Mouse (Mus musculus) G1E-ER4 (cell line): ENCODE measurements around the gene Srd5a3. TPM values are rescaled to one million over a fixed set of nuclear protein-coding genes. Genes with fewer than 3 reads are reported as not detected.

Experiments used
- GATA1 ChIP-seq: IDR thresholded peaks from one replicate; pipeline ENCODE4 v1.8.0; 2012; ENCODE audit warnings: low read length, inconsistent platforms
- polyA plus RNA-seq: library from polyadenylated mRNA; stranded (reverse); fragments of >175 nt; gene quantifications from 2 replicates; pipeline ENCODE4 v1.2.3, GENCODE M21; 2012

The Srd5a3 gene
- polyA plus RNA-seq, 1 experiment = 87.6 TPM

DNA sequence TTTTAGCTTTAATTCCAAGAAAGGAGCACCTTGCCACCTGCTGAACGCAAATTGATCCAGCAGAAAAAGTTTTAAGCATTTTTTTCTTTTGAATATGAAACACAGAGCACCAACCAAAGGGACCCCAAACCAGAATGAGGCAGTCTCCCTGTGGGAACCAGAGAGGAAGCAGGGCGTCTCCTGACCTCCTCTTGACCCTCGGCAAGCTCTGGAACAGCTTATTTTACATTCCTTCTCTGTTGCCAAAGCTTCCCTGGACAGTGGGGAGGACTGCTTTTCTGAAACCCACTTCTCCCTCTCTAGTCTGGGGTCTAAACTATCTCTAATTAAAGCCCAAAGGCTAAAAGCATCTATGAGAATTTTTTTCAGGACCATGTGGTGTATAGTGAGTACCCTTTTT lies 36.3 kb downstream of the Srd5a3 start:
- TF ChIP-seq GATA1 = no peak

- TF ChIP-seq GATA1 = no peak
These were observed 36.8 kb downstream of the Srd5a3 start for GRCm38 (mm10) chr5:76176841-76177240.

- TF ChIP-seq GATA1 = no peak
These were observed 37.6 kb downstream of the Srd5a3 start for GRCm38 (mm10) chr5:76177664-76178063.

GRCm38 (mm10) chr5:76179171-76179570 lies 39.1 kb downstream of the Srd5a3 start:
- no peak for TF ChIP-seq GATA1

DNA sequence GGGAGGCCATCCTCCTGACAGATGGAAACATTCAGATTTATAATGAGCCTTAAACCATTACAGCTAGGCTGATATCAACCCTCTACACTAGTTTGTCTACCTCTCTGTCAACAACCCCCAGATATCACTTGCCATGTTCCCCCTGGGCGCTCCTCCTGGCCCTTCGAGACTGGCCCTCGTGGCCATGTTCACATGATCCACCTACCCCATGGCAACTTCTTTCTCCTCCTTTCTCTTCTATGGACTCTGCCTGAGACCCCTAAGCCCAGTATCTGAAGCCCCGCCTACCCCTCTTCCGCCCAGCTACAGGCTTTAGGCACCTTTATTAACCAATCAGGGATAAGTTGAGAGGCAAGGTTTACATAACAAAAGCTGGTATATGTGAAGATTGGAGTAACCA lies 39.7 kb downstream of the Srd5a3 start:
- no peak for TF ChIP-seq GATA1

DNA sequence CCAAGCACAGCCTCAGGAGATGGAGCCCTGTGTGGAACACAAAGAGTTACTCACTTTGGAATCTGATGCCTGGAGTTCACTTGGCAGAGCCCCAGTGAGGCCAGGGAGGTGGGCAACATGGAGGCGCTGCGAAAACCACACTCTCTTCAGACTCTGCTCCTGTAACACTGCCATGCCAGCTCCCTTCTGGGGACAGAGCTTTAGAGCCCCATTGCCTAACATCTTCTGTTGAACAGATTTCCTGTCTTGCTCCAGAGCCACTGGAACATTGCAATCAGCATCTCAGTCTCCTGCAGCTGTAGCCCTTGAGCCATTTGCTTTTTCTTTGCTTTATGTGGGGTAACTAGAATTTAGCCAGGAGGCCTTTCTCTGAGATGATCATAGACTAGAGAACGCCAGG lies 42.3 kb downstream of the Srd5a3 start:
- TF ChIP-seq GATA1 = no peak

DNA sequence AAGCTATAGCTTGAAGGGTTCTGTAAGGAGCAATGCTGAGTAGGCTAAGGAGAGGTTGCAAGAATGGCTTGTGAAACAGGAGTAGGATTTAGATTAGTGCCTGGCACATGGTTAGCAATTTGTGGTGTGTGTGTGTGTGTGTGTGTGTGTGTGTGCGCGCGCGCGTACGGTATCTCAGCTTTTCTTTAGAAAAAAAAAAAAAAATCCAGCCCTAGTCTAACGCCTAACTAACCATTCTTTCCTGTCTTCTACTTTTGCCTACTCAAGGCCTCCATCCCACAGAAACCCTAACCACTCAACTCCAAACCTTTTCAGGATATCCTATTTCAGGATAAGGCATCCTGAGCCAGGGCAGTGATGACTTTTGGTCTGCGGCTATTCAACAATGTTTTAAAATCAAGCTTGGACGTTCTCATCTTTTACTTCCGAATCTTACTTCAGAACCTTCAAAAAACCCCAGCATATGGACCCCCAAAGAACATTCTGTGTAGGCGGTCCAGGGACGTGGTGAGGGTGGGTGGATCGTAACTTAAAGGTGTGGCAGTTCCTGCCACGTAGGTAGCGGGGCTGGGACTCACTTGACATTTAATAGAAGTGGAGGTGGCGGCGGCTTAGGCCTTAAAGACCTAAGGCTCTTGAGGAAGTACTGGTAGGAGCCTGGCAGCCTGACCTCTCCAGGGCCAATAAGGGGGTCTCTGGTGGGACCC lies 43.1 kb downstream of the Srd5a3 start:
- no peak for TF ChIP-seq GATA1

- TF ChIP-seq GATA1 = no peak
These were observed 43.7 kb downstream of the Srd5a3 start, which contains the start of gene Tmem165 for GRCm38 (mm10) chr5:76183750-76184261. Gene Tmem165 (plus strand): TSS chr5:76183880.

DNA sequence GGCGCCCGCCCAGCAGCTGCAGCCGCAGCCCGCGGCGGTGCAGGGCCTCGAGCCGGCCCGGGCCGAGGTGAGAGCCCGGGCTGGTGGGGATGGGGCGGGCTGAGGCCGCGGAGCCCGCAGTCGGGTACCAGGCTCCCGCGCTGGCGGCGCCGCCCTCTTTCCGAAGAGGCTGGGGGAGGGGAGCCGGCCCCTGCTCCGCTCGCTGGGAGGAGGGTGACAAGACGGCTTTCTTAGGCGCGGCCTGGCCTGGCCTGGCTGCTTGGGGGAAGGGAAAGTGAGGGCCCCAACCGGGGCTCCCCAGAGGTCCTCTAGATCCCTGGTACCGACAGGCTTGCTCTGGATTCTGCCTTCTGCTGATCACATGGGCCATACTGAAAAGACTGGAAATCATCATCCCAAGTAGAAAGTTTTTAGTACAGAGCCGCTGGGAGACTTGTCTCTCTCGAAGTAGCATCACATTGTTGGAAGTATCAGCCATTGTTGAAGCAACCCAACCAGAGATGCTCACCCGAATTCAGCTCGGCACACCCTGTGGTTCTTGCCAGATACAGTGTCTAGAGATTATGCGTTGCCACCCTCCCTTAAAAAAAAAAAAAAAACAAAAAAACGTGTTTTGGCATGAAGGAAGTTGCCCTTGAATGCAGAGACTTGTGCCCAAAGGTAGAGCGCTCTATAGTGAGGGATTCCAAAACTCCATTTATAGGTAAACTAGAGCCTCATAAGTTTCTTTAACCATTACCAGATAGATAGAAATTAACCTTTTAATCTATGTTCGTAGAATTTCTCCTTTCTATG lies 44.4 kb downstream of the Srd5a3 start:
- TF ChIP-seq GATA1 = no peak

DNA sequence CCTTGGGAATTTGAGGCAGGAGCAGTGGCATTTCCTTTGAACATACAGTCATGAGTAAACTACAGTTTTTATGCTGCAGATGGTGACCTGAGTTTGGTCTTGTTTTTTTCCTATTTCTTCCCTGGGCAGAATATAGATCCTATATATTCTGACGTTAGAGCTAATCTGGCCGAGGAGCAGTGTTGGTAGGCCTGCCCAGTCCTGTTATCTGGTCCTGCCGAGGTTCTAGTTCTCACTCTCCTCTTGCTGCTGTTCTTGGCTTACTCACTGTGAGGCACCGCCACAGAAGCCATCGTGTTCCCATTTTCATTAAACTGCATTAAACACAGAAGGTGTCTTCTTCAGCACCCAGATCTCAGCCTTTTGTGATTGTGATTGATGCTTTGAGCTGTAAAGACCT lies 47.8 kb downstream of the Srd5a3 start:
- TF ChIP-seq GATA1 = no peak

DNA sequence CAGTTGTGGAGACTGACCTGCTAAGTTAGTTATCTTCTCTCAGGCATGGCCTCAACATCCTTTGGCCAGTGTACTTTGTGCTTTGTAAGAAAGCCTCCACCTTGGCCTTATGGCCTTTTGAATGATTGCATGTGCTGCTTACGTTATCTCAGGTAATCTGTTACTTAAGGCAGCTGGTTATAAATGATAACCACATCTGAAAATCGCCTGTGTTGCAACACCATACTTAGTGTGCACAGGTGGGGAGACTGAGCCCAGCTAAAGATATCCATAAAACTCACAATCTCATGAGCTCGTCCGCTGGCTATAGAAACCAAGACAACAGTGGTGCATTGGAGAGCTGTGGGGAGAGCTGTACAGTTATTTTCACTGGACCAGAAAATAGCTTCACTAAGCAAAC lies 50.5 kb downstream of the Srd5a3 start:
- TF ChIP-seq GATA1 = no peak

DNA sequence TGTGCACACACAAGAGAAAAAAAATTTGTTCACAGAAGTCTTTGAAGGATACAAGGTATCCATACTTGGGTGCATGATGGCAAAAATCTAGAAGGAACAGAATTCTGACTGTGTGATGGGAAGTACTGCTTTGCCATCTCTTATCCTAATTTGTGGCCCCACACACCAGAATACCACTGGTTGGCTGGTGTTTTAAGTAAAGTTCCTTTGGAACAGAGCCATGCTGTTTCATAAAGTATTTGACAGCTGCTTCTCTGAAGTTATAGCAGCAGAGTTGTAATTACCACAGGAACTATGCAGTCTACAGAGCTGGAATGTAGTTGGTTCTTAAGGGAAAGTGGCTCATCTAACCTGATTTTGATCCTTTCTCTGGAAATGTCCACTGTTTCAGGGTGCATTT lies 53.0 kb downstream of the Srd5a3 start:
- no peak for TF ChIP-seq GATA1

- no peak for TF ChIP-seq GATA1
These were observed 54.4 kb downstream of the Srd5a3 start for GRCm38 (mm10) chr5:76194377-76194945.

DNA sequence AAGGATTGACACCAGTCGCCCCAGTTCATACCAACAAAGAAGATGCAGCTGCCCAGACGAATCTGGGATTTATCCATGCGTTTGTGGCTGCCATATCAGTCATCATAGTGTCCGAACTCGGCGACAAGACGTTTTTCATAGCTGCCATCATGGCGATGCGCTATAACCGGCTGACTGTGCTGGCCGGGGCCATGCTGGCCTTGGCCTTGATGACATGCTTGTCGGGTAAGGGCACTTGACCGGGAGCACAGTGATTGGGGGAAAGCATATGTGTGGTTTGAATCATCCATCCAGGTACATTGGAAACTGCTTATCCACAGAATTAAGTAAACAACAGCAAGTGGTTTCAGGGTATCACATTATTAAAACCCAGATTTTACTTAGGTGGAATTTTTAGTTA lies 59.3 kb downstream of the Srd5a3 start:
- TF ChIP-seq GATA1 = no peak

DNA sequence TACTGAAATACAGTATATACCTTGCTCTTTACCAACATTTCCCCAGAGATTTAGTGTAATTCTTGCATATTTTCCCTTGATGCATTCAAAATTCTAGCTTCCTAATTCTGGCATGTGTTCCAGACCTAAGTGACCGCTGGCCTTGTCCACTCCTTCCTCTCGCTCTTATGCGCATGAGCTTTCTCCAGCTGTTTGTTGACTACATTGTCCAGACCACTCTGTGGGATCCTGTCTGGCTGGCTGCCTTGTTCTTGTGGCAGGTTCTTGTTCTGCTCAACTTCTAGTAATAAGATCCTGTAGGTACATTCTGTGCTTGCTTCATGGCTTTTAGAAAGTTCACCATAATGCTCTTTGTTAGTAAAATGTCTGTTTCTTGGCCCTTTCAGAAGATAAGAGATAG lies 63.1 kb downstream of the Srd5a3 start:
- no peak for TF ChIP-seq GATA1

Other genes starting within 250 kb of the Srd5a3 start
- gene Kdr, start 161.8 kb upstream of the Srd5a3 start, polyA plus RNA-seq = 0.01 and 0.03 TPM in 2 replicates
- 62.6 and 79.3 TPM in 2 replicates for gene Tmem165, start 43.6 kb downstream of the Srd5a3 start, polyA plus RNA-seq
- gene Clock, start 164.5 kb downstream of the Srd5a3 start, polyA plus RNA-seq = 1.1 and 1.8 TPM in 2 replicates
- not detected in 2 replicates for gene Pdcl2, start 190.9 kb downstream of the Srd5a3 start, polyA plus RNA-seq
- gene Nmu, start 223.5 kb downstream of the Srd5a3 start, polyA plus RNA-seq = not detected in 2 replicates